ENCODE assay signal across 11 mouse cellular contexts in genomic region chr8:44899575-44899991, GRCm38 (mm10). TPM values are rescaled to one million over a fixed set of nuclear protein-coding genes. Genes with fewer than 3 reads are reported as not detected.
A peak's percentile ranks its signal among the peaks of the same experiment; 100 is the strongest.
DNase-seq lines count a peak whose midpoint lies in the region; ATAC-seq and TF ChIP-seq lines count a peak whose summit lies in the region.
"Had no signal": no experiment of that assay in that cellular context is flagged by ENCODE, and none has a peak within 500 bp of the region (broad histone marks: within the 10 kb centered on the region; RNA-seq: fewer than 3 reads in every experiment).

No protein-coding gene starts in this region.

- intact Hi-C loops in left cerebral cortex, postnatal 14 days (cut with DNase I), result no loop called here
- intact Hi-C loops in left cerebral cortex, postnatal 4 days (cut with DNase I), result no loop called here
- intact Hi-C loops in gastrocnemius, postnatal 14 days (cut with DNase I; ENCODE audit: low total_unique reads), result no loop called here
- intact Hi-C loops in left cerebral cortex, adult 2 months (cut with DNase I), result no loop called here

- no peak overlapping the region for H3K9ac ChIP-seq in embryonic facial prominence, embryonic 15.5 days
- H3K9ac ChIP-seq in neural tube, embryonic 11.5 days (ENCODE audit: low read length), result 0 out of 2 replicates have a peak overlapping the region, but pooled peaks have one; percentile 2
- H3K9ac ChIP-seq: heart, embryonic 13.5 days had no signal

- 42% methylated on average over 12 of the region's 12 CpGs for WGBS in embryonic facial prominence, embryonic 15.5 days
- 39% methylated on average over 12 of the region's 12 CpGs for WGBS in neural tube, embryonic 11.5 days

- DNase-seq in left cerebral cortex, postnatal 14 days (ENCODE audit: low spot score in 2 of 2), result peak; percentile 2 to 7
- DNase-seq in left cerebral cortex, postnatal 4 days, result no peak
- peak; percentile 20 for DNase-seq in layer of hippocampus, adult 9-10 months (ENCODE audit: low spot score)
- peak; percentile 46 for DNase-seq in neural tube, embryonic 11.5 days (ENCODE audit: low spot score)
- no peak for DNase-seq in adrenal gland, adult (ENCODE audit: inconsistent age in 2 of 2, low spot score in 1 of 2)
- no peak for DNase-seq in gastrocnemius, postnatal 14 days
- no peak for DNase-seq in left cerebral cortex, adult 2 months (ENCODE audit: extremely low spot score in 1 of 2, low spot score in 2 of 2)
- DNase-seq: thymus, postnatal 36 days had no signal

- H3K27me3 ChIP-seq in embryonic facial prominence, embryonic 15.5 days, result no peaks in the 10 kb centered on the region
- no peaks in the 10 kb centered on the region for H3K27me3 ChIP-seq in neural tube, embryonic 11.5 days (ENCODE audit: control insufficient read depth, insufficient read depth, low read length)
- H3K27me3 ChIP-seq: heart, embryonic 13.5 days had no signal

- H3K4me2 ChIP-seq in embryonic facial prominence, embryonic 15.5 days (replicated peaks), result peak overlapping the region; percentile 34; the same call in 1 of the 2 replicates
- H3K4me2 ChIP-seq in neural tube, embryonic 11.5 days (ENCODE audit: low read depth), result no peak overlapping the region
- H3K4me2 ChIP-seq: heart, embryonic 13.5 days had no signal

- no peak for TF ChIP-seq CTCF in left cerebral cortex, adult 2 months (IDR thresholded peaks at IDR 0.05)

- H3K4me3 ChIP-seq in embryonic facial prominence, embryonic 15.5 days (replicated peaks), result no peak overlapping the region
- no peak overlapping the region for H3K4me3 ChIP-seq in neural tube, embryonic 11.5 days (ENCODE audit: low read depth, low read length)
- H3K4me3 ChIP-seq in left cerebral cortex, adult 2 months, result no peak overlapping the region
- H3K4me3 ChIP-seq: heart, embryonic 13.5 days; myocyte had no signal

- 0 out of 2 replicates have a peak, but pooled peaks cover 15% of the 10 kb centered on the region for H3K4me1 ChIP-seq in embryonic facial prominence, embryonic 15.5 days
- H3K4me1 ChIP-seq in neural tube, embryonic 11.5 days (ENCODE audit: control insufficient read depth, insufficient read depth, low read length), result no peaks in the 10 kb centered on the region
- H3K4me1 ChIP-seq: heart, embryonic 13.5 days had no signal

- H3K36me3 ChIP-seq in embryonic facial prominence, embryonic 15.5 days, result no peaks in the 10 kb centered on the region
- H3K36me3 ChIP-seq in neural tube, embryonic 11.5 days (ENCODE audit: control insufficient read depth, insufficient read depth, low read length), result no peaks in the 10 kb centered on the region
- H3K36me3 ChIP-seq: heart, embryonic 13.5 days had no signal

- ATAC-seq in embryonic facial prominence, embryonic 15.5 days (ENCODE audit: insufficient number of reproducible peaks, low FRiP score, low TSS enrichment, low read depth), result peak; percentile 60; the same call in 1 of the 2 replicates
- peak; percentile 68; the same call in 1 of the 2 replicates for ATAC-seq in neural tube, embryonic 11.5 days (ENCODE audit: insufficient read depth, low FRiP score, low TSS enrichment)

- 0 out of 2 replicates have a peak overlapping the region, but pooled peaks have one; percentile 1 for H3K27ac ChIP-seq in embryonic facial prominence, embryonic 15.5 days (replicated peaks)
- H3K27ac ChIP-seq in neural tube, embryonic 11.5 days (ENCODE audit: low read depth, low read length), result no peak overlapping the region
- H3K27ac ChIP-seq in left cerebral cortex, adult 2 months, result no peak overlapping the region
- H3K27ac ChIP-seq: heart, embryonic 13.5 days had no signal

- H3K9me3 ChIP-seq in embryonic facial prominence, embryonic 15.5 days (replicated peaks), result no peaks in the 10 kb centered on the region
- no peaks in the 10 kb centered on the region for H3K9me3 ChIP-seq in neural tube, embryonic 11.5 days (ENCODE audit: control insufficient read depth, low read length)
- H3K9me3 ChIP-seq: heart, embryonic 13.5 days had no signal

RNA-seq across cellular contexts. Expression of gene Fat1, which starts 35.7 kb away (rescaled TPM):
- 10 to 100 TPM; 34.2 to 37.4 TPM for total RNA-seq in left cerebral cortex, postnatal 14 days (2021)
- total RNA-seq in left cerebral cortex, postnatal 4 days (2021), result 10 to 100 TPM; 73.2 to 79.6 TPM
- 24.2 and 24.8 TPM in 2 replicates for polyA plus RNA-seq in embryonic facial prominence, embryonic 15.5 days (2015; fragmentation: Nextera tagmentation; extraction: Ambion mirVana)
- polyA plus RNA-seq in neural tube, embryonic 11.5 days (2014; fragmentation: Nextera tagmentation; extraction: Ambion mirVana), result 23.3 and 23.4 TPM in 2 replicates
- total RNA-seq in gastrocnemius, postnatal 14 days (2021), result 10 to 100 TPM; 10.1 to 13.4 TPM
- total RNA-seq in left cerebral cortex, adult 2 months (2021), result 10 to 100 TPM; 36.2 to 38.7 TPM

Comparison
In these comparisons a context has a peak if more than half of its experiments do, and no peak if none do; other contexts are left out.
1. DNase-seq: peak in left cerebral cortex, postnatal 14 days (2 of 2), layer of hippocampus, adult 9-10 months (single experiment) and neural tube, embryonic 11.5 days (single experiment); none in left cerebral cortex, postnatal 4 days (single experiment), adrenal gland, adult (0 of 2), gastrocnemius, postnatal 14 days (single experiment) and left cerebral cortex, adult 2 months (0 of 2).